Mouse (Mus musculus) MEL (cell line): Measurements from ENCODE around the gene Pde4a. TPM values are rescaled to one million over a fixed set of nuclear protein-coding genes. Genes with fewer than 3 reads are reported as not detected.

ENCODE experiments used
- DNase-seq: peaks from one replicate; pipeline ENCODE4 v3.0.0; 2011; ENCODE audit warnings: low read depth, low spot score
- H3K27ac ChIP-seq: 2 replicates; pipeline ENCODE4 v1.5.1; 2012; ENCODE audit warnings: low read depth, mild to moderate bottlenecking, control low read depth, low read length, moderate library complexity; ENCODE audit not compliant: control insufficient read depth
- H3K27me3 ChIP-seq, 2 experiments: fragments of 150-350 bp in 1 of 2; sonication (generic) in 1 of 2; 2 replicates each; pipeline ENCODE4 v1.6.1; 2012; ENCODE audit warnings: low read length in 2 of 2, mild to moderate bottlenecking in 2 of 2, improper control_type of control experiment in 1 of 2, moderate library complexity in 1 of 2; ENCODE audit not compliant: insufficient read depth in 2 of 2, control insufficient read depth in 1 of 2
- H3K36me3 ChIP-seq, 2 experiments: 2 replicates each; pipeline ENCODE4 v1.6.1; 2012 to 2014; ENCODE audit warnings: low read length in 2 of 2, improper control_type of control experiment in 1 of 2, inconsistent platforms in 1 of 2, mild to moderate bottlenecking in 1 of 2; ENCODE audit not compliant: insufficient read depth in 2 of 2, control insufficient read depth in 1 of 2
- H3K4me1 ChIP-seq, 2 experiments: fragments of 150-350 bp in 1 of 2; sonication (generic) in 1 of 2; 2 replicates each; pipeline ENCODE4 v1.6.1; 2012; ENCODE audit warnings: low read length in 2 of 2, improper control_type of control experiment in 1 of 2, mild to moderate bottlenecking in 1 of 2; ENCODE audit not compliant: insufficient read depth in 2 of 2, control insufficient read depth in 1 of 2
- H3K4me3 ChIP-seq, 2 experiments: fragments of 150-350 bp in 1 of 2; sonication (generic) in 1 of 2; 2 replicates each; pipeline ENCODE4 v1.5.1; 2012; ENCODE audit warnings: low read depth in 2 of 2, low read length in 2 of 2, mild to moderate bottlenecking in 2 of 2, moderate library complexity in 2 of 2, control low read depth in 1 of 2, improper control_type of control experiment in 1 of 2; ENCODE audit not compliant: control insufficient read depth in 1 of 2, insufficient read depth in 1 of 2
- H3K79me2 ChIP-seq: 2 replicates; pipeline ENCODE4 v1.6.1; 2012; ENCODE audit warnings: mild to moderate bottlenecking, low read length, moderate library complexity; ENCODE audit not compliant: control insufficient read depth, poor library complexity, insufficient read depth
- H3K9ac ChIP-seq: 2 replicates; pipeline ENCODE4 v1.6.1; 2012; ENCODE audit warnings: low read depth, mild to moderate bottlenecking, control low read depth, low read length, moderate library complexity; ENCODE audit not compliant: control insufficient read depth, poor library complexity, severe bottlenecking
- H3K9me3 ChIP-seq: fragments of 150-350 bp; sonication (generic); replicated peaks from 2 replicates; pipeline ENCODE4 v1.6.1; 2012; ENCODE audit warnings: mild to moderate bottlenecking, low read length, improper control_type of control experiment, moderate library complexity; ENCODE audit not compliant: insufficient read depth
- BHLHE40 ChIP-seq: IDR thresholded peaks from 2 replicates; pipeline ENCODE4 v1.6.1; 2012; ENCODE audit warnings: low read depth, mild to moderate bottlenecking, inconsistent platforms, low read length, improper control_type of control experiment, borderline replicate concordance
- CHD1 ChIP-seq: IDR thresholded peaks from 2 replicates; pipeline ENCODE4 v1.6.1; 2012; ENCODE audit warnings: low read depth, mild to moderate bottlenecking, inconsistent platforms, low read length, improper control_type of control experiment
- CTCF ChIP-seq, 3 experiments: IDR thresholded peaks in 2 of 3; conservative IDR thresholded peaks in 1 of 3; 2 replicates each; pipeline ENCODE4 v1.5.1; 2011 to 2012; ENCODE audit warnings: low read length in 3 of 3, low read depth in 2 of 3, mild to moderate bottlenecking in 2 of 3, improper control_type of control experiment in 1 of 3, inconsistent platforms in 1 of 3, mixed read lengths in 1 of 3, moderate library complexity in 1 of 3; ENCODE audit not compliant: control insufficient read depth in 1 of 3, insufficient read depth in 1 of 3, poor library complexity in 1 of 3, severe bottlenecking in 1 of 3
- E2F4 ChIP-seq: IDR thresholded peaks from 2 replicates; pipeline ENCODE4 v1.6.1; 2011; ENCODE audit warnings: low read depth, low read length, improper control_type of control experiment, borderline replicate concordance
- ELF1 ChIP-seq: IDR thresholded peaks from 2 replicates; pipeline ENCODE4 v1.6.1; 2014; ENCODE audit warnings: low read depth, mild to moderate bottlenecking, inconsistent platforms, low read length, improper control_type of control experiment, moderate library complexity
- EP300 ChIP-seq, 2 experiments: IDR thresholded peaks; 2 replicates each; pipeline ENCODE4 v1.6.1; 2011; ENCODE audit warnings: improper control_type of control experiment in 2 of 2, low read length in 2 of 2, low read depth in 1 of 2, mild to moderate bottlenecking in 1 of 2
- ETS1 ChIP-seq: IDR thresholded peaks from 2 replicates; pipeline ENCODE4 v1.6.1; 2012; ENCODE audit warnings: low read depth, mild to moderate bottlenecking, inconsistent platforms, low read length, improper control_type of control experiment, moderate library complexity
- GABPA ChIP-seq: IDR thresholded peaks from 2 replicates; pipeline ENCODE4 v1.6.1; 2012; ENCODE audit warnings: low read depth, mild to moderate bottlenecking, inconsistent platforms, low read length, improper control_type of control experiment, moderate library complexity
- GATA1 ChIP-seq: IDR thresholded peaks from 2 replicates; pipeline ENCODE4 v1.6.1; 2011; ENCODE audit warnings: low read depth, low read length, improper control_type of control experiment
- HCFC1 ChIP-seq: IDR thresholded peaks from 2 replicates; pipeline ENCODE4 v1.6.1; 2012; ENCODE audit warnings: low read depth, mild to moderate bottlenecking, inconsistent platforms, low read length, improper control_type of control experiment, moderate library complexity
- JUND ChIP-seq: IDR thresholded peaks from 2 replicates; pipeline ENCODE4 v1.6.1; 2011; ENCODE audit warnings: low read depth, mild to moderate bottlenecking, improper control_type of control experiment, low read length
- KAT2A ChIP-seq: conservative IDR thresholded peaks from 2 replicates; pipeline ENCODE4 v1.6.1; 2012; ENCODE audit warnings: low read depth, low read length, improper control_type of control experiment, inconsistent platforms
- MAFK ChIP-seq: IDR thresholded peaks from 2 replicates; pipeline ENCODE4 v1.6.1; 2011; ENCODE audit warnings: low read depth, mild to moderate bottlenecking, low read length, improper control_type of control experiment, borderline replicate concordance
- MAX ChIP-seq: IDR thresholded peaks from 2 replicates; pipeline ENCODE4 v1.6.1; 2011; ENCODE audit warnings: low read length, improper control_type of control experiment
- MAZ ChIP-seq: IDR thresholded peaks from 2 replicates; pipeline ENCODE4 v1.6.1; 2012; ENCODE audit warnings: low read depth, mild to moderate bottlenecking, inconsistent platforms, low read length, improper control_type of control experiment
- MEF2A ChIP-seq: IDR thresholded peaks from 2 replicates; pipeline ENCODE4 v1.6.1; 2014; ENCODE audit warnings: low read depth, mild to moderate bottlenecking, inconsistent platforms, low read length, improper control_type of control experiment; ENCODE audit not compliant: poor library complexity, insufficient replicate concordance, severe bottlenecking; ENCODE audit errors: extremely low read depth
- MXI1 ChIP-seq: IDR thresholded peaks from 2 replicates; pipeline ENCODE4 v1.6.1; 2011; ENCODE audit warnings: mild to moderate bottlenecking, low read depth, low read length, improper control_type of control experiment
- MYC ChIP-seq: IDR thresholded peaks from 2 replicates; pipeline ENCODE4 v1.6.1; 2011; ENCODE audit warnings: low read depth, mild to moderate bottlenecking, low read length, improper control_type of control experiment, moderate library complexity
- NELFE ChIP-seq: IDR thresholded peaks from 2 replicates; pipeline ENCODE4 v1.6.1; 2011; ENCODE audit warnings: low read depth, low read length, improper control_type of control experiment
- NRF1 ChIP-seq: IDR thresholded peaks from 2 replicates; pipeline ENCODE4 v1.6.1; 2014; ENCODE audit warnings: low read depth, mild to moderate bottlenecking, inconsistent platforms, low read length, improper control_type of control experiment, moderate library complexity; ENCODE audit not compliant: poor library complexity, insufficient read depth, severe bottlenecking
- POLR2A ChIP-seq, 2 experiments: IDR thresholded peaks; 2 replicates each; pipeline ENCODE4 v1.6.1; 2011 to 2012; ENCODE audit warnings: low read length in 2 of 2, mild to moderate bottlenecking in 2 of 2, control low read depth in 1 of 2, improper control_type of control experiment in 1 of 2, low read depth in 1 of 2, moderate library complexity in 1 of 2; ENCODE audit not compliant: control insufficient read depth in 1 of 2, insufficient read depth in 1 of 2, poor library complexity in 1 of 2
- POLR2AphosphoS2 ChIP-seq: IDR thresholded peaks from 2 replicates; pipeline ENCODE4 v1.6.1; 2011; ENCODE audit warnings: low read length, improper control_type of control experiment
- POLR2AphosphoS5 ChIP-seq: IDR thresholded peaks from 2 replicates; pipeline ENCODE4 v1.6.1; 2012; ENCODE audit warnings: low read depth, borderline replicate concordance, mild to moderate bottlenecking, inconsistent platforms, low read length, moderate library complexity, mixed read lengths
- RAD21 ChIP-seq: IDR thresholded peaks from 2 replicates; pipeline ENCODE4 v1.6.1; 2011; ENCODE audit warnings: mild to moderate bottlenecking, low read depth, low read length, improper control_type of control experiment
- RCOR1 ChIP-seq: IDR thresholded peaks from 2 replicates; pipeline ENCODE4 v1.6.1; 2012; ENCODE audit warnings: low read depth, mild to moderate bottlenecking, inconsistent platforms, low read length, improper control_type of control experiment
- SIN3A ChIP-seq: IDR thresholded peaks from 2 replicates; pipeline ENCODE4 v1.6.1; 2012; ENCODE audit warnings: low read length, improper control_type of control experiment, inconsistent platforms
- SMC3 ChIP-seq: IDR thresholded peaks from 2 replicates; pipeline ENCODE4 v1.6.1; 2011; ENCODE audit warnings: low read depth, low read length, improper control_type of control experiment
- TAL1 ChIP-seq: IDR thresholded peaks from 2 replicates; pipeline ENCODE4 v1.6.1; 2012; ENCODE audit warnings: mild to moderate bottlenecking, inconsistent platforms, low read length, moderate library complexity, mixed read lengths
- TBP ChIP-seq: IDR thresholded peaks from 2 replicates; pipeline ENCODE4 v1.8.0; 2011; ENCODE audit warnings: low read depth, low read length, improper control_type of control experiment
- TCF12 ChIP-seq: IDR thresholded peaks from 2 replicates; pipeline ENCODE4 v1.6.1; 2014; ENCODE audit warnings: low read depth, mild to moderate bottlenecking, inconsistent platforms, low read length, improper control_type of control experiment, moderate library complexity
- UBTF ChIP-seq: IDR thresholded peaks from 2 replicates; pipeline ENCODE4 v1.6.1; 2012; ENCODE audit warnings: low read depth, mild to moderate bottlenecking, inconsistent platforms, low read length, improper control_type of control experiment, moderate library complexity, borderline replicate concordance; ENCODE audit not compliant: insufficient read depth
- USF1 ChIP-seq: IDR thresholded peaks from 2 replicates; pipeline ENCODE4 v1.6.1; 2014; ENCODE audit warnings: low read depth, mild to moderate bottlenecking, inconsistent platforms, low read length, improper control_type of control experiment, moderate library complexity
- ZC3H11A ChIP-seq: IDR thresholded peaks from 2 replicates; pipeline ENCODE4 v1.6.1; 2012; ENCODE audit warnings: low read depth, mild to moderate bottlenecking, inconsistent platforms, low read length, improper control_type of control experiment
- ZMIZ1 ChIP-seq: IDR thresholded peaks from 2 replicates; pipeline ENCODE4 v1.6.1; 2012; ENCODE audit warnings: low read depth, mild to moderate bottlenecking, inconsistent platforms, low read length, improper control_type of control experiment, moderate library complexity
- ZNF384 ChIP-seq: IDR thresholded peaks from 2 replicates; pipeline ENCODE4 v1.6.1; 2012; ENCODE audit warnings: low read depth, mild to moderate bottlenecking, inconsistent platforms, low read length, improper control_type of control experiment
- polyA plus RNA-seq, 2 experiments: library from polyadenylated mRNA; stranded (reverse) in 1 of 2; unstranded in 1 of 2; fragments of >175 nt in 1 of 2; fragments of >200 nt in 1 of 2; gene quantifications; 2 replicates each; pipeline versions ENCODE4 v1.2.1 to v1.2.4; 2012; ENCODE audit warnings: low replicate concordance in 2 of 2, low read depth in 1 of 2; ENCODE audit not compliant: insufficient read length in 2 of 2, insufficient read depth in 1 of 2, missing spikeins in 1 of 2
- total RNA-seq: library from RNA; depleted of rRNA; stranded (reverse); fragments of 300-350 nt; gene quantifications from 2 replicates; pipeline ENCODE4 v1.2.3, GENCODE M21; 2012

The Pde4a gene
- total and polyA plus RNA-seq, 3 experiments, result 16.6 to 53.9 (median 45.6) TPM

DNA sequence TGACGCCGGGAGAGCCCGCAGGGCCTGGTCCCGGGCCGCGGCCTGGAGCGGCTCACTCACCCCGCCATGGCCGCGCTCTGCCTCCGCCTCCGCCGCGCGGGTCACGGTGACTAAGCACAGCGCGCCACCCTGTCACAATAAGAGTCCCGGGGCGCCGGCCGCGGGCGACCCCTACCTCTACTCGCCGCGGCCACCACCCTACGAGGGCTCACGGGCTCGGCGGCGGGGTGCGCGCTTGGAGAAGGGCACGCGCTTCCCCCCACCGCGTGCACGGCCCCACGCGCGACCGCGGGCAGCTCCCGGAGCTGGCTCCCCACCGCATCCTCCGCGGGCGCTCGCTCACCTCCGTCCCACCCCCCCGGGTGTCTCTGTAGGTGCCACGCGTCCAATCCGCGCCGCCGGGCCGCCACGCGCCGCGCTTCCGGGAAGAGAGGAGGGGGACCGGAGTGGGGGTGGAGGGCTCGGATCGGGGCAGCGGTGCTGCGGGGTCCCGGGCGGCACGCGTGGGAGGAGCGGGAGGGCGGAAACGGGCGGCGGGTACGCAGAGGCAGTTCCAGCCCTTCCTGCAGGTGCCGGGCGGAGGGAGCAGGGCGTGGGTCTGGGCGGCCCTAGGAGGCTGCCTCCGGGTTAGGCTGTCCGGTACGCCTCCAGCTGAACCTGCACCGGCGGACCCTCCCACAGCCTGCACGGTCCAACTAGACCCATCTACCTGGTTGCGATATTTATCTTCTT, 73.4 kb downstream of the Pde4a start, which contains the start of gene Keap1:
TSS of gene Keap1 (minus strand) at position 629 of the 732 bp plus-strand sequence.
- no peaks in the 10 kb centered on the region for H3K27me3 ChIP-seq
- peaks cover 44% of the 10 kb centered on the region for H3K79me2 ChIP-seq
- peak within 1 kb of the TSS; percentile 79 to 96 for H3K4me3 ChIP-seq
- TF ChIP-seq SIN3A, result peak; percentile 86
- no peak for TF ChIP-seq GATA1
- TF ChIP-seq TBP, result peak; percentile 63
- TF ChIP-seq E2F4, result 0 out of 2 replicates have a peak, but pooled peaks have one; percentile 13
- no peak for TF ChIP-seq ZC3H11A
- TF ChIP-seq JUND, result no peak
- peak; percentile 97 for TF ChIP-seq GABPA
- TF ChIP-seq HCFC1, result peak; percentile 85
- peak; percentile 99 for TF ChIP-seq UBTF
- TF ChIP-seq MEF2A, result peak; percentile 62; the same call in 1 of the 2 replicates
- no peak; the same call in 1 of the 2 replicates for TF ChIP-seq USF1
- peak; percentile 70 for TF ChIP-seq ETS1
- TF ChIP-seq BHLHE40, result peak; percentile 46; the same call in 1 of the 2 replicates
- TF ChIP-seq MAX, result peak; percentile 55
- peak in 1 of 2 experiments; percentile 84; a peak in 2 of 4 replicates for TF ChIP-seq POLR2A (IDR thresholded peaks at IDR 0.05; ENCODE audit: control insufficient read depth in 1 of 2, insufficient read depth in 1 of 2, low read depth in 1 of 2, low read length in 2 of 2, poor library complexity in 1 of 2)
- peak; percentile 31 to 46; a peak in 3 of 4 replicates for TF ChIP-seq EP300 (IDR thresholded peaks at IDR 0.05; ENCODE audit: low read depth in 1 of 2, low read length in 2 of 2)
- no peak for TF ChIP-seq ZNF384
- TF ChIP-seq MYC, result peak; percentile 80; the same call in 1 of the 2 replicates
- peak; percentile 86 for TF ChIP-seq NELFE
- TF ChIP-seq MAFK, result peak; percentile 86
- no peak for TF ChIP-seq TAL1
- TF ChIP-seq RAD21, result no peak
- TF ChIP-seq TCF12, result peak; percentile 60
- TF ChIP-seq POLR2AphosphoS2, result peak; percentile 72
- TF ChIP-seq MAZ, result peak; percentile 98
- TF ChIP-seq POLR2AphosphoS5, result peak; percentile 55; the same call in 1 of the 2 replicates
- TF ChIP-seq MXI1, result peak; percentile 91
- TF ChIP-seq NRF1, result 0 out of 2 replicates have a peak, but pooled peaks have one; percentile 18
- peak in 1 of 3 experiments; percentile 10; a peak in 1 of 6 replicates for TF ChIP-seq CTCF (IDR thresholded peaks at IDR 0.05 in 2 of 3, conservative IDR thresholded peaks at IDR 0.05 in 1 of 3; ENCODE audit: control insufficient read depth in 1 of 3, insufficient read depth in 1 of 3, low read depth in 2 of 3, low read length in 3 of 3, poor library complexity in 1 of 3, severe bottlenecking in 1 of 3)
- peak; percentile 94 for TF ChIP-seq ELF1
- TF ChIP-seq ZMIZ1, result peak; percentile 46; the same call in 1 of the 2 replicates
- no peak for TF ChIP-seq CHD1
- no peak; the same call in 1 of the 2 replicates for TF ChIP-seq KAT2A
- TF ChIP-seq RCOR1, result peak; percentile 16; the same call in 1 of the 2 replicates
- TF ChIP-seq SMC3, result no peak
- TF ChIP-seq, all 39 proteins: peak for 25
- Histone ChIP-seq H3K36me3 (peaks cover 20 to 22% of the 10 kb centered on the region in 2 experiments), H3K9me3 (no peaks in the 10 kb centered on the region), H3K27ac (peak within 1 kb of the TSS; percentile 86), H3K9ac (peak within 1 kb of the TSS; percentile 81), H3K4me1 (peaks cover 12 to 30% of the 10 kb centered on the region in 2 experiments; a peak in 3 of 4 replicates)
- peak; percentile 92 for DNase-seq
